Comparison of ENCODE assay signal across 10 mouse cellular contexts in the genomic region with DNA sequence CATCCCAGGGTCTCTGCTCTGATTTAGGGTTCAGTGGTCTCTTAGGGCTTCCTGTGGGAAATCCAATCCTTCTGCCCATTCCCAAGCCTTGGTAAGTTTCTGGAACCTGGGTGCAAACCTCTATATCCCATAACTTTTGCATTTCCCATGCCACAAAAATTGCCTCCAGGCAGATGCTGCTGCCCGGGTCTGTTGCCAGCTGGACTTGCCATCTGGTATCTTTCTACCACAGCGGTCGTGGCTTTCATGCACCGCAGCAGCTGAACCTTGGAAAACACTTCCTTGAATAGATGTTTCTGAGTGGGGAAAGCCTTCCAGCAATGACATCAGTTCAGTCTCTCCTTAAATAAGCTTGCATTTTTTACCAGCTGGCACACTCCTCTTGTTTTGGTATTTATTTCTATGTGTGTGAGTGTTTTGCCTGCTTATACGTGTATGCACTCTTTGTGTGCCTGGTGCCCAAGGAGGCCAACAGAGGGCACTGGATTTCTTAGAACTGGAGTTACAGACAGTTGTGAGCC.
"Had no signal": no experiment of that assay in that cellular context is flagged by ENCODE, and none has a peak within 500 bp of the region (broad histone marks: within the 10 kb centered on the region; RNA-seq: fewer than 3 reads in every experiment).

No protein-coding gene starts in this region.

- H3K27ac ChIP-seq: limb, embryonic 15.5 days; liver, embryonic 14.5 days; midbrain, embryonic 15.5 days had no signal

- H3K4me1 ChIP-seq: limb, embryonic 15.5 days had no signal

- H3K4me3 ChIP-seq: limb, embryonic 15.5 days; midbrain, embryonic 15.5 days had no signal

- H3K36me3 ChIP-seq: limb, embryonic 15.5 days; midbrain, embryonic 15.5 days had no signal

- H3K9me3 ChIP-seq: limb, embryonic 15.5 days; midbrain, embryonic 15.5 days had no signal

- DNase-seq: kidney, postnatal 14 days; layer of hippocampus, postnatal 36 days; lung, adult 18-20 months; lung, postnatal 36 days; right cerebral cortex, adult 18-20 months; right cerebral cortex, postnatal 25 days; thymus, postnatal 36 days had no signal

- ATAC-seq: midbrain, embryonic 15.5 days had no signal

- H3K27me3 ChIP-seq: midbrain, embryonic 15.5 days had no signal

- H3K4me2 ChIP-seq: limb, embryonic 15.5 days; midbrain, embryonic 15.5 days had no signal

- H3K9ac ChIP-seq: limb, embryonic 15.5 days; liver, embryonic 14.5 days; midbrain, embryonic 15.5 days had no signal
